Comparison of ENCODE assay signal across 8 mouse cellular contexts in genomic region chr11:23771507-23772097, GRCm38 (mm10). TPM values are rescaled to one million over a fixed set of nuclear protein-coding genes. Genes with fewer than 3 reads are reported as not detected.
DNase-seq lines count a peak whose midpoint lies in the region; ATAC-seq and TF ChIP-seq lines count a peak whose summit lies in the region.

No protein-coding gene starts in this region.

- no peak for TF ChIP-seq CTCF in lung, embryonic 14.5 days (IDR thresholded peaks at IDR 0.05; ENCODE audit: low read depth)

- ATAC-seq in lung, embryonic 14.5 days (ENCODE audit: insufficient read depth): no peak
- ATAC-seq in hindbrain, embryonic 14.5 days (ENCODE audit: low FRiP score): no peak; the same call in 1 of the 2 replicates
- ATAC-seq in midbrain, embryonic 13.5 days: peak; percentile 49; the same call in 1 of the 2 replicates

- no peaks in the 10 kb centered on the region for H3K9me3 ChIP-seq in lung, embryonic 14.5 days (ENCODE audit: low read depth, low read length)
- H3K9me3 ChIP-seq in embryonic facial prominence, embryonic 10.5 days: no peaks in the 10 kb centered on the region
- no peaks in the 10 kb centered on the region for H3K9me3 ChIP-seq in hindbrain, embryonic 14.5 days (ENCODE audit: control insufficient read depth, low read length)
- H3K9me3 ChIP-seq in midbrain, embryonic 13.5 days: no peaks in the 10 kb centered on the region

- DNase-seq in lung, embryonic 14.5 days: no peak
- DNase-seq in lung, postnatal 36 days: no peak
- DNase-seq in embryonic facial prominence, embryonic 10.5 days (ENCODE audit: low spot score): no peak
- no peak for DNase-seq in hindbrain, embryonic 14.5 days (ENCODE audit: low spot score)
- DNase-seq in gastrocnemius, adult 18-20 months (ENCODE audit: low spot score): no peak
- DNase-seq in urinary bladder, postnatal 36 days (ENCODE audit: low spot score in 2 of 2): no peak
- no peak for DNase-seq in B cell, adult 2 months

- peak overlapping the region; percentile 95 for H3K27ac ChIP-seq in lung, embryonic 14.5 days (ENCODE audit: low read depth)
- H3K27ac ChIP-seq in embryonic facial prominence, embryonic 10.5 days (replicated peaks): peak overlapping the region; percentile 93
- peak overlapping the region; percentile 89; the same call in 1 of the 2 replicates for H3K27ac ChIP-seq in hindbrain, embryonic 14.5 days
- H3K27ac ChIP-seq in midbrain, embryonic 13.5 days: peak overlapping the region; percentile 86; the same call in 1 of the 2 replicates

- WGBS in lung, embryonic 14.5 days: 6% methylated on average over 21 of the region's 21 CpGs
- 5% methylated on average over 21 of the region's 21 CpGs for WGBS in embryonic facial prominence, embryonic 10.5 days
- 6% methylated on average over 21 of the region's 21 CpGs for WGBS in hindbrain, embryonic 14.5 days
- 7% methylated on average over 21 of the region's 21 CpGs for WGBS in midbrain, embryonic 13.5 days

- H3K36me3 ChIP-seq in lung, embryonic 14.5 days (ENCODE audit: insufficient read depth): no peaks in the 10 kb centered on the region
- no peaks in the 10 kb centered on the region for H3K36me3 ChIP-seq in embryonic facial prominence, embryonic 10.5 days (replicated peaks)
- H3K36me3 ChIP-seq in hindbrain, embryonic 14.5 days (replicated peaks; ENCODE audit: control insufficient read depth, insufficient read depth): no peaks in the 10 kb centered on the region
- no peaks in the 10 kb centered on the region for H3K36me3 ChIP-seq in midbrain, embryonic 13.5 days

- H3K4me3 ChIP-seq in lung, embryonic 14.5 days (ENCODE audit: low read depth, low read length): peak overlapping the region; percentile 70
- H3K4me3 ChIP-seq in embryonic facial prominence, embryonic 10.5 days: peak overlapping the region; percentile 82
- peak overlapping the region; percentile 76 for H3K4me3 ChIP-seq in hindbrain, embryonic 14.5 days (replicated peaks; ENCODE audit: low read length)
- peak overlapping the region; percentile 76 for H3K4me3 ChIP-seq in midbrain, embryonic 13.5 days (replicated peaks)

- H3K4me1 ChIP-seq in lung, embryonic 14.5 days (ENCODE audit: insufficient read depth): no peaks in the 10 kb centered on the region; the same call in 1 of the 2 replicates
- H3K4me1 ChIP-seq in embryonic facial prominence, embryonic 10.5 days: peaks cover 12% of the 10 kb centered on the region; the same call in 1 of the 2 replicates
- 0 out of 2 replicates have a peak, but pooled peaks cover 8% of the 10 kb centered on the region for H3K4me1 ChIP-seq in hindbrain, embryonic 14.5 days (replicated peaks; ENCODE audit: control insufficient read depth, insufficient read depth, low read length)
- peaks cover 6% of the 10 kb centered on the region for H3K4me1 ChIP-seq in midbrain, embryonic 13.5 days (replicated peaks)

- peak overlapping the region; percentile 79 for H3K4me2 ChIP-seq in lung, embryonic 14.5 days
- H3K4me2 ChIP-seq in hindbrain, embryonic 14.5 days (replicated peaks): peak overlapping the region; percentile 77
- H3K4me2 ChIP-seq in midbrain, embryonic 13.5 days (replicated peaks): peak overlapping the region; percentile 81

- H3K27me3 ChIP-seq in lung, embryonic 14.5 days (ENCODE audit: insufficient read depth, low read length): no peaks in the 10 kb centered on the region
- peaks cover 36% of the 10 kb centered on the region for H3K27me3 ChIP-seq in embryonic facial prominence, embryonic 10.5 days (replicated peaks; ENCODE audit: low read depth, poor library complexity, severe bottlenecking)
- no peaks in the 10 kb centered on the region for H3K27me3 ChIP-seq in hindbrain, embryonic 14.5 days (ENCODE audit: control insufficient read depth, insufficient read depth, low read length)
- peaks cover 15% of the 10 kb centered on the region for H3K27me3 ChIP-seq in midbrain, embryonic 13.5 days

- H3K9ac ChIP-seq in lung, embryonic 14.5 days: peak overlapping the region; percentile 76
- H3K9ac ChIP-seq in hindbrain, embryonic 14.5 days: peak overlapping the region; percentile 64
- H3K9ac ChIP-seq in midbrain, embryonic 13.5 days (replicated peaks): peak overlapping the region; percentile 76

RNA-seq across cellular contexts. Expression of gene Rel, which starts 0.8 kb away (rescaled TPM):
- 1.4 and 1.5 TPM in 2 replicates for polyA plus RNA-seq in lung, embryonic 14.5 days (2014; fragmentation: Nextera tagmentation; extraction: Ambion mirVana)
- 0.79 and 0.91 TPM in 2 replicates for polyA plus RNA-seq in embryonic facial prominence, embryonic 10.5 days (2016; fragmentation: Nextera tagmentation; extraction: Ambion mirVana)
- 0.63 and 0.64 TPM in 2 replicates for polyA plus RNA-seq in hindbrain, embryonic 14.5 days (2014; fragmentation: Nextera tagmentation; extraction: Ambion mirVana)
- polyA plus RNA-seq in midbrain, embryonic 13.5 days (2015; fragmentation: Nextera tagmentation; extraction: Ambion mirVana): 0.24 and 0.31 TPM in 2 replicates
- 1 to 10 TPM; 3.5 to 4.2 TPM for total RNA-seq in gastrocnemius, adult 18-20 months (2021)
